In the genomic region with DNA sequence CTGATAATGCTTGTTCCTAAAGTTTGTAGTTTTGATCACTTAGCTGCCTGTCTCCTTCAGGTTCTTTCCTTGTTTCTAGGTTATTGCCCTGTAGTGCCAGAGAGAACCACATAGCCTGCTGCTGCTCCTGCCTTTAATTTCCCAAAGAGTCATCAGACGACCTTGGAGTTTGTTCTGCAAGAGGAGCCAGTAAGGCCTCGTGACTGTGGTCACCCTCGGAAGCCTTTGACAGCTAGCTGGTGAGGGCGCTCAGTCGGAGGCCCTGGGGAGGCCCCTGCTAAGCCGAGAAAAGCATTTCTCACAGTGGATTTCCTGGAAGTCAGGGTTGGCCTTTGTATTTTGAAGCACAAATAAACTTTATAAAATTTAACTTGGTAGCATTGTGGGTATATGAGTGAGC, we compare ENCODE assay signal across 9 mouse cellular contexts. TPM values are rescaled to one million over a fixed set of nuclear protein-coding genes. Genes with fewer than 3 reads are reported as not detected.
DNase-seq lines count a peak whose midpoint lies in the region; ATAC-seq and TF ChIP-seq lines count a peak whose summit lies in the region.
"Not testable (repeated sequence)": the region's sequence is repeated elsewhere in the genome, so short reads cannot be mapped to it uniquely, and the experiment has no call there.
"Had no signal": no experiment of that assay in that cellular context is flagged by ENCODE, and none has a peak within 500 bp of the region (broad histone marks: within the 10 kb centered on the region; RNA-seq: fewer than 3 reads in every experiment).

No protein-coding gene starts in this region.

- not testable (repeated sequence) for TF ChIP-seq EP300 in heart, adult 2 months (IDR thresholded peaks at IDR 0.05; ENCODE audit: insufficient read depth, low read depth, low read length)

- not testable (repeated sequence) for TF ChIP-seq POLR2A in heart, adult 2 months (IDR thresholded peaks at IDR 0.05; ENCODE audit: insufficient read depth, low read depth, low read length)

- peak overlapping the region; percentile 68 for H3K27ac ChIP-seq in heart, adult 2 months
- H3K27ac ChIP-seq in heart, embryonic 16.5 days (ENCODE audit: low read length): peak overlapping the region; percentile 76
- H3K27ac ChIP-seq in kidney, embryonic 15.5 days: peak overlapping the region; percentile 64; the same call in 1 of the 2 replicates

- H3K4me1 ChIP-seq in heart, adult 2 months (ENCODE audit: control insufficient read depth, insufficient read depth, low read length): not testable (repeated sequence)
- H3K4me1 ChIP-seq in heart, embryonic 16.5 days (ENCODE audit: control insufficient read depth, insufficient read depth, low read length): peaks cover 22% of the 10 kb centered on the region
- H3K4me1 ChIP-seq in kidney, embryonic 15.5 days: peaks cover 43% of the 10 kb centered on the region

- intact Hi-C loops in heart, adult 2 months (cut with DNase I): loop anchor here (10.0 kb wide), 1 partner anchor 129 kb away; no protein-coding TSS in a partner anchor

- not testable (repeated sequence) for H3K9ac ChIP-seq in heart, adult 2 months (ENCODE audit: low read depth, low read length); kidney, embryonic 15.5 days
- peak overlapping the region; percentile 18; the same call in 1 of the 2 replicates for H3K9ac ChIP-seq in heart, embryonic 16.5 days (ENCODE audit: low read length)

- H3K4me2 ChIP-seq in heart, embryonic 16.5 days (ENCODE audit: low read depth, low read length); kidney, embryonic 15.5 days: not testable (repeated sequence)

- not testable (repeated sequence) for H3K9me3 ChIP-seq in heart, embryonic 16.5 days (replicated peaks; ENCODE audit: control insufficient read depth, low read length); kidney, embryonic 15.5 days (replicated peaks)

- DNase-seq in adrenal gland, adult (ENCODE audit: inconsistent age in 2 of 2, low spot score in 1 of 2): peak; percentile 85 to 91
- peak; percentile 58 for DNase-seq in adrenal gland, postnatal 25 days
- DNase-seq in heart, adult 2 months: peak in 1 of 2 experiments; percentile 51
- DNase-seq in kidney, adult 11 months: peak; percentile 91
- DNase-seq in kidney, postnatal 25 days: peak; percentile 76 to 93

- not testable (repeated sequence) for H3K27me3 ChIP-seq in heart, adult 2 months (ENCODE audit: control insufficient read depth, insufficient read depth, low read length); heart, embryonic 16.5 days (ENCODE audit: control insufficient read depth, insufficient read depth, low read length); kidney, embryonic 15.5 days

- H3K79me2 ChIP-seq in heart, adult 2 months (replicated peaks; ENCODE audit: control insufficient read depth, insufficient read depth, low read length): not testable (repeated sequence)

- whole genome bisulfite sequencing in heart, adult 2 months: 45% methylated on average over 6 of the region's 6 CpGs
- WGBS in heart, embryonic 16.5 days: 36% methylated on average over 6 of the region's 6 CpGs
- 74% methylated on average over 6 of the region's 6 CpGs for WGBS in kidney, embryonic 15.5 days

- not testable (repeated sequence) for H3K4me3 ChIP-seq in heart, adult 2 months; heart, embryonic 16.5 days (ENCODE audit: low read length); kidney, embryonic 15.5 days (replicated peaks)

- peaks cover 15% of the 10 kb centered on the region for H3K36me3 ChIP-seq in heart, adult 2 months (ENCODE audit: control insufficient read depth, insufficient read depth, low read length)
- H3K36me3 ChIP-seq in heart, embryonic 16.5 days (ENCODE audit: control insufficient read depth, insufficient read depth): peaks cover 44% of the 10 kb centered on the region
- peaks cover 73% of the 10 kb centered on the region for H3K36me3 ChIP-seq in kidney, embryonic 15.5 days

- not testable (repeated sequence) for ATAC-seq in heart, embryonic 16.5 days (replicated peaks; ENCODE audit: extremely low read depth, insufficient read depth, low FRiP score); kidney, embryonic 15.5 days (replicated peaks; ENCODE audit: low FRiP score)

- TF ChIP-seq CTCF in heart, adult 2 months (IDR thresholded peaks at IDR 0.05): not testable (repeated sequence)

RNA-seq across cellular contexts. Expression of a gene that starts 21.3 kb away (rescaled TPM):
- 18.7 and 25.4 TPM in 2 replicates for total RNA-seq in adrenal gland, postnatal 25 days (2021)
- total RNA-seq in heart, adult 2 months (2021): 10 to 100 TPM; 42.5 to 50.3 TPM
- polyA plus RNA-seq in heart, adult 2 months (2012; rRNA removed): 55.0 and 66.1 TPM in 2 replicates
- polyA plus RNA-seq in heart, embryonic 16.5 days (2015; fragmentation: Nextera tagmentation; extraction: Ambion mirVana): 11.6 and 12.3 TPM in 2 replicates
- 13.7 and 16.0 TPM in 2 replicates for polyA plus RNA-seq in kidney, embryonic 15.5 days (2015; fragmentation: Nextera tagmentation; extraction: Ambion mirVana)
- total RNA-seq: megakaryocyte-erythroid progenitor cell, adult 5-6 weeks had no signal

RNA-seq across cellular contexts. Expression of a gene that starts 22.1 kb away (rescaled TPM):
- 9.2 and 13.0 TPM in 2 replicates for total RNA-seq in adrenal gland, postnatal 25 days (2021)
- total RNA-seq in heart, adult 2 months (2021): 1 to 10 TPM; 1.1 to 1.3 TPM
- polyA plus RNA-seq in heart, adult 2 months (2012; rRNA removed): 0.76 and 1.1 TPM in 2 replicates
- 1.7 and 2.5 TPM in 2 replicates for polyA plus RNA-seq in heart, embryonic 16.5 days (2015; fragmentation: Nextera tagmentation; extraction: Ambion mirVana)
- 1.1 and 1.6 TPM in 2 replicates for polyA plus RNA-seq in kidney, embryonic 15.5 days (2015; fragmentation: Nextera tagmentation; extraction: Ambion mirVana)
- polyA plus RNA-seq: inflammation-experienced regulatory T-cells, adult 6 months had no signal

RNA-seq across cellular contexts. Expression of a gene that starts 48.6 kb away (rescaled TPM):
- 17.7 and 24.6 TPM in 2 replicates for total RNA-seq in adrenal gland, postnatal 25 days (2021)
- 10 to 100 TPM; 10.8 to 11.2 TPM for total RNA-seq in heart, adult 2 months (2021)
- 19.2 and 22.3 TPM in 2 replicates for polyA plus RNA-seq in heart, adult 2 months (2012; rRNA removed)
- polyA plus RNA-seq in heart, embryonic 16.5 days (2015; fragmentation: Nextera tagmentation; extraction: Ambion mirVana): 9.9 and 10.3 TPM in 2 replicates
- polyA plus RNA-seq in kidney, embryonic 15.5 days (2015; fragmentation: Nextera tagmentation; extraction: Ambion mirVana): 9.5 and 9.8 TPM in 2 replicates
